Mouse (Mus musculus) hindlimb bud, embryonic 11.5 days (tissue): ENCODE data around the gene Wfdc15b.
"Not testable (repeated sequence)": the region's sequence is repeated elsewhere in the genome, so short reads cannot be mapped to it uniquely, and the experiment has no call there.

Experiments used
- DNase-seq: peaks from one replicate; pipeline ENCODE4 v3.0.0-alpha.2; 2012; ENCODE audit warnings: low read depth, low spot score; ENCODE audit errors: extremely low spot score

Gene Wfdc15b

GRCm38 (mm10) chr2:164221522-164221921, at the start of gene Wfdc15b:
Gene Wfdc15b, minus strand, starts transcription at chr2:164221660.
- DNase-seq = no peak

GRCm38 (mm10) chr2:164256540-164256939, 35.1 kb upstream of the Wfdc15b start, which contains the start of gene Svs3b:
Gene Svs3b, minus strand, starts transcription at chr2:164256640.
- DNase-seq = not testable (repeated sequence)

GRCm38 (mm10) chr2:164238366-164238765, 16.9 kb upstream of the Wfdc15b start, which contains the start of gene Svs2:
Gene Svs2, minus strand, starts transcription at chr2:164238466.
- DNase-seq = no peak

GRCm38 (mm10) chr2:164232671-164233070, 11.2 kb upstream of the Wfdc15b start:
- no peak for DNase-seq

GRCm38 (mm10) chr2:164228361-164229070, 7.1 kb upstream of the Wfdc15b start:
- no peak for DNase-seq

GRCm38 (mm10) chr2:164219295-164219694, 2.2 kb downstream of the Wfdc15b start:
- DNase-seq = no peak

- DNase-seq = no peak
Measured at GRCm38 (mm10) chr2:164212711-164213110, 8.7 kb downstream of the Wfdc15b start.

- DNase-seq = no peak
Measured at GRCm38 (mm10) chr2:164210892-164211291, 10.6 kb downstream of the Wfdc15b start.

GRCm38 (mm10) chr2:164206676-164207075, 14.8 kb downstream of the Wfdc15b start:
- DNase-seq = no peak

GRCm38 (mm10) chr2:164206011-164206410, 15.4 kb downstream of the Wfdc15b start:
- not testable (repeated sequence) for DNase-seq

GRCm38 (mm10) chr2:164199626-164200327, 21.7 kb downstream of the Wfdc15b start, which contains the start of gene Wfdc15a:
Gene Wfdc15a, minus strand, starts transcription at chr2:164200130.
- no peak for DNase-seq

GRCm38 (mm10) chr2:164196700-164196990, 24.8 kb downstream of the Wfdc15b start:
- no peak for DNase-seq

- no peak for DNase-seq
Measured at GRCm38 (mm10) chr2:164195971-164196699, 25.3 kb downstream of the Wfdc15b start.

GRCm38 (mm10) chr2:164194959-164195630, 26.4 kb downstream of the Wfdc15b start:
- no peak for DNase-seq

- DNase-seq = no peak
Measured at GRCm38 (mm10) chr2:164192279-164192678, 29.2 kb downstream of the Wfdc15b start.

- DNase-seq = no peak
Measured at GRCm38 (mm10) chr2:164190576-164190975, 30.9 kb downstream of the Wfdc15b start, which contains the start of gene Wfdc12. Gene Wfdc12, minus strand, starts transcription at chr2:164190608.

GRCm38 (mm10) chr2:164188722-164189121, 32.7 kb downstream of the Wfdc15b start:
- DNase-seq = no peak

- no peak for DNase-seq
Measured at GRCm38 (mm10) chr2:164184145-164184719, 37.2 kb downstream of the Wfdc15b start.

- DNase-seq = no peak
Measured at GRCm38 (mm10) chr2:164183340-164183739, 38.1 kb downstream of the Wfdc15b start.

- no peak for DNase-seq
Measured at GRCm38 (mm10) chr2:164182692-164183255, 38.7 kb downstream of the Wfdc15b start, which contains the start of gene Wfdc5. Gene Wfdc5, minus strand, starts transcription at chr2:164182742.
